Mouse (Mus musculus): Measurements from ENCODE around the gene Gm21117. TPM values are rescaled to one million over a fixed set of nuclear protein-coding genes. Genes with fewer than 3 reads are reported as not detected.
"Not testable (repeated sequence)": the region's sequence is repeated elsewhere in the genome, so short reads cannot be mapped to it uniquely, and the experiment has no call there.

The Gm21117 gene
- not detected for total RNA-seq (2021)
- long read RNA-seq, experiment 1: 0 reads
- long read RNA-seq, experiment 2: 0 reads

DNA sequence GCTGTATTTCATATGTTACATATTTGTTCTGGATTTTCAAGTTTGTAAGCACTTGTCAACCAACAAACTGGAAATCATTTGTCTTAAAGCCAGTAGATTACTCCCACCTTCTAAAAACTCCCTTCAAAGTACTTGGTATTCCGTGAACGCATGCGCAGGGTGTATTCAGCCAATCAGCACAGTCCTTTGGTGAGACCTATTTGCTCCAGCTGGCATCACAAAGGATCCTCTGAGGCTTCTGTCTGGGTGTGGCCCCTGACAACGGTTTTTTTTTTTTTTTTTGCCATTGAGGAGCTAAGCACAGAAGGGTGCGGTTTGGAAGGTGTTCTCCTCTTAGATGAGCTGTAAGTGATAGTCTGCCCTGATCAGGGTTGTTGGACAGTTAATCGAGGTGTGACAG is at the start of gene Gm21117:
TSS of gene Gm21117 (plus strand) at position 301 of the 400 bp plus-strand sequence.
- intact Hi-C loops (cut with DNase I); DNase-seq (ENCODE audit: low spot score in 2 of 2): not testable (repeated sequence)

Data from left cerebral cortex, postnatal 14 days (tissue).